Mouse (Mus musculus) T-helper 17 cell (primary cell): Measurements from ENCODE around the gene Olfr187.
"Not testable (repeated sequence)": the region's sequence is repeated elsewhere in the genome, so short reads cannot be mapped to it uniquely, and the experiment has no call there.

ENCODE experiments used
- in situ Hi-C, 2 experiments: fragments of 300-600 bp; cut with MboI, MseI; formaldehyde crosslinking; loops; 1 replicate in 1 of 2; 2 replicates in 1 of 2; pipeline ENCODE4 v1.15.1; 2025; ENCODE audit warnings: high pct_unique_total_duplicates in 2 of 2

The Olfr187 gene

GRCm38 (mm10) chr16:59039710-59040109 is at the start of gene Olfr187:
TSS of gene Olfr187 (minus strand) at chr16:59039767.
- in situ Hi-C loops: no loop called here

- in situ Hi-C loops: not testable (repeated sequence)
These were observed 41.5 kb upstream of the Olfr187 start for GRCm38 (mm10) chr16:59081113-59081512.

- in situ Hi-C loops: no loop called here
These were observed 38.3 kb upstream of the Olfr187 start, which contains the start of gene Olfr190 for GRCm38 (mm10) chr16:59077905-59078304. TSS of gene Olfr190 (minus strand) at chr16:59078005.

- in situ Hi-C loops: no loop called here
These were observed 34.0 kb upstream of the Olfr187 start for GRCm38 (mm10) chr16:59073520-59073919.

DNA sequence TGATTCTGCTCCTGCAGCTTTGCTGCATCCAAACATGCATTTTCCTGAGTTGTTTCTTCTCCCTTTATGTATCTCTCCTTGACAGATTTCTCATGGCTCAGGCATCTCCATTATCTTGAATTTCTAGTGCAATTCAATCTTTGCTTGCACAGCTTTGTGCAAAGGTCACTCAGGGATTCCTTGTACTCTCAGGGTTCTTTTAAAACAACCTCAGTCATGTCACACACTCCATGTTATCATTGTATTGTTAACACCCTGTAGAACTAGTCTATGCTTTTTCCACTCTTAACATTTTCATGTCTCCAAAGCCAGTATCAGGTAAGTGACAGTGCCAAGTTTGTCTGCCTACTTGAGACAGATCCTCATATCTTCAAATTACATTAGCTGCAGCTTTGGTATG is 32.2 kb upstream of the Olfr187 start:
- in situ Hi-C loops: no loop called here

- in situ Hi-C loops: not testable (repeated sequence)
These were observed 22.8 kb upstream of the Olfr187 start for GRCm38 (mm10) chr16:59062411-59062810.

DNA sequence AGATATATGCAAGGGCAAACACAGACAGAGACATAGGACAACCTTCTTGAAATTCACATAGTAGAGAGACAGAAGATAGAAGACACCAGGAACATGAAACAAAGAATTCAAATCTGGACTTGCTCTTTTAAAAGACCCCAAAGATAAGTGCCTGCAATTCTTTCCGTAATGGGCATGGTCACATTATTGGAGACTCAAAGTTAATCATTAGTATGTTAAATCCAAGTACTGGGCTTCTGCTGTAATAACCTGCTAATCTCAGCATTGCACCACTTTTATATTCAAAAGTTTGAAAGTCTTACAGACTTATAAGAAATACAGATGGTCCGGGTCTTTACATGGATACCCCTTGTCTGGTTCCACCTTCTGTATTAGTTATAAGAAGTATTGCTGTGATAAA is 9.7 kb upstream of the Olfr187 start:
- in situ Hi-C loops: not testable (repeated sequence)

- in situ Hi-C loops: no loop called here
These were observed 9.3 kb upstream of the Olfr187 start for GRCm38 (mm10) chr16:59048860-59049259.

- in situ Hi-C loops: no loop called here
These were observed 8.0 kb upstream of the Olfr187 start for GRCm38 (mm10) chr16:59047579-59047978.

- in situ Hi-C loops: no loop called here
These were observed 6.3 kb upstream of the Olfr187 start for GRCm38 (mm10) chr16:59045835-59046234.

DNA sequence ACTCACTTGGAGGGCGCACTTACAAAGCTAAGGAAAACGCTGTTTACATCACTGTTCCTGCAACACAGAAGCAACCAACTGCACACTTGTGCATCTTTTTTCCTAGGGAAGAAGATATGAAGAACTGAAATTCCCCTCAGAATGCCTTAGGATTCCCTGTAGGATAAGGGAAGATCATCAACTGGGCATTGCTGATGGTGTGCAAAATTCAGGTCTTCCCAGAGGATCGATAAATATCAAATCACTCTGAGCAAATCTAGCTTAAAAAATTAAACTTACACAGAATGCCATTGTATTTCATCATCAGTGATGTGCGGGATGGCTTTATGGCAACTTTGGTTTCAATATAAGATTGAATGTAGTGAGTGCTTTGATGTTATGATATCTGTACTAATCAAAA is 9.4 kb downstream of the Olfr187 start, which contains the start of gene Olfr186:
Olfr186 (minus strand) TSS at position 101 of the 400 bp plus-strand sequence.
- in situ Hi-C loops: no loop called here

DNA sequence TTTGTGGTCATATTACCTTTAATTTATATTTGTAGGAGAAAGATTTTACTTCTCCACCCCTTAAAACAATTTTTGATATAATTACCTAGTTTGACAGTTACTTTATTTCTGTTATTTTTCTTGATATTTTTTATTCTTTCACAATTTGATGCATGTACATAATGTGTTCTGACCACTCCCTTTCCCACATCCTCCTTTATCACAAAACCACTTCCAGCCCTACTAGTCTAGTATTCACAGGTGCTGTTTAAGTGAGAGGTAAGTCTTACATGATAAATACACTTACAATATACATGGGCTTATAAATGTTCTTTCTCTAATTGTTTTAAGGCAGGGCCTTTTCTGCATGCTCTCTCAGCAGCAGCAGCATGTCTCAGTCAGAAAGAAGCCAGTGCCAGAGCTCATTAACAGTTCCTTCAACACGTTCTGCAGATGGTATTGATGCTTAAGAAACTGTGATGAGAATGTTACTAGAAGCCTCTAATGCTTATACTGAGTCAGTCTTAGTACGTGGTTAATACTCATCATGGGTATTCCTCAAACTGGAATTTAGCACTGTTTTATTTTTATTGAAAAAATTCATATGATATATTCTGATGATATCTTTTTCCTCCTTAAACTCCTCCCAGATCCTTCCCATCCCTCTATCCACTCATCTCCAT is 26.1 kb downstream of the Olfr187 start:
- in situ Hi-C loops: no loop called here

DNA sequence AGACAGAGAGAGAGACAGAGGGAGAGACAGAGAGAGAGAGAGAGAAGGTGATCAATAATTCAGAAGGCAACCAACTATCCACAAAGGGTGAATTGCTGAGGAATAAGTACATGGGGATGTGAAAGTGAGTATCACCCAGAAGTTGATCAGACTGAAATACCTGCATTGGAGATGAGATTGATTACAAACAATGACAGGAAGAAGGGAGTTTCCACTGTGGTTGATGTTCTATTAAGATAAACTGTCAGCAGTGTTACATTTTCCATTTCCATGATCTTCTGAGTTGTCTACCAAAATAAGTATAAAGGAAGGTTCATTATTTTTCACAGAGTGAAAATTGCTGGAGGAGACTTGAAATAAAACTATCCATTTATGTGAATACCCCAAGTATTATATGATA is 32.4 kb downstream of the Olfr187 start:
- in situ Hi-C loops: no loop called here

GRCm38 (mm10) chr16:58995057-58995456 is 44.5 kb downstream of the Olfr187 start, which contains the start of gene Olfr183:
TSS of gene Olfr183 (plus strand) at chr16:58995357.
- in situ Hi-C loops: no loop called here
